Mouse (Mus musculus) testis, adult 2 months (tissue): ENCODE data around the gene Wbp11.

ENCODE experiments used
- CTCF ChIP-seq: fragments of 200-500 bp; IDR thresholded peaks from 2 replicates; pipeline ENCODE4 v1.5.1; 2012; ENCODE audit warnings: low read depth, mild to moderate bottlenecking, inconsistent platforms, low read length, moderate library complexity; ENCODE audit not compliant: control insufficient read depth, insufficient read depth, insufficient replicate concordance
- POLR2A ChIP-seq: fragments of 200-500 bp; IDR thresholded peaks from 2 replicates; pipeline ENCODE4 v1.6.1; 2012; ENCODE audit warnings: low read depth, mild to moderate bottlenecking, inconsistent platforms, low read length, moderate library complexity; ENCODE audit not compliant: control insufficient read depth

- TF ChIP-seq POLR2A (no peak), CTCF (no peak)
These were observed 34.9 kb downstream of the Wbp11 start for GRCm38 (mm10) chr6:136792884-136793758.
